Mouse (Mus musculus) liver, postnatal 0 days (tissue): ENCODE measurements around the gene Nol8. TPM values are rescaled to one million over a fixed set of nuclear protein-coding genes. Genes with fewer than 3 reads are reported as not detected.

ENCODE experiments used
- ATAC-seq: fragments of 200-750 bp; cut with Nextera tagmentation; 2 replicates; pipeline ENCODE4 v1.8.0; 2017; ENCODE audit warnings: mild to moderate bottlenecking, moderate library complexity
- DNase-seq: peaks from one replicate; pipeline ENCODE4 v3.0.0-alpha.2; 2016
- H3K27ac ChIP-seq: fragments of 300-500 bp; sonication (generic); 2 replicates; pipeline ENCODE4 v1.5.1; 2014; ENCODE audit warnings: antibody characterized with exemption, moderate library complexity, mild to moderate bottlenecking, low read depth
- H3K27me3 ChIP-seq: fragments of 300-500 bp; sonication (generic); 2 replicates; pipeline ENCODE4 v1.6.1; 2014; ENCODE audit warnings: low read length, control low read depth, mixed read lengths; ENCODE audit not compliant: insufficient read depth
- H3K36me3 ChIP-seq: fragments of 300-500 bp; sonication (generic); replicated peaks from 2 replicates; pipeline ENCODE4 v1.6.1; 2014; ENCODE audit warnings: mild to moderate bottlenecking, control low read depth, low read length, moderate library complexity, mixed read lengths; ENCODE audit not compliant: insufficient read depth
- H3K4me1 ChIP-seq: fragments of 300-500 bp; sonication (generic); 2 replicates; pipeline ENCODE4 v1.6.1; 2014; ENCODE audit warnings: antibody characterized with exemption, mild to moderate bottlenecking, control low read depth; ENCODE audit not compliant: insufficient read depth
- H3K4me2 ChIP-seq: fragments of 300-500 bp; sonication (generic); 2 replicates; pipeline ENCODE4 v1.6.1; 2014; ENCODE audit warnings: low read depth, mild to moderate bottlenecking, low read length, moderate library complexity, mixed read lengths
- H3K4me3 ChIP-seq: fragments of 300-500 bp; sonication (generic); 2 replicates; pipeline ENCODE4 v1.5.1; 2014; ENCODE audit warnings: low read depth, low read length
- H3K9ac ChIP-seq: fragments of 300-500 bp; sonication (generic); replicated peaks from 2 replicates; pipeline ENCODE4 v1.6.1; 2014; ENCODE audit warnings: mild to moderate bottlenecking, moderate library complexity
- H3K9me3 ChIP-seq: fragments of 300-500 bp; sonication (generic); 2 replicates; pipeline ENCODE4 v1.6.1; 2016; ENCODE audit warnings: mild to moderate bottlenecking, control low read depth, low read length, mixed read lengths
- CTCF ChIP-seq: sonication (generic); IDR thresholded peaks from 2 replicates; pipeline ENCODE4 v1.5.1; 2016; ENCODE audit warnings: antibody characterized with exemption, low read depth
- EP300 ChIP-seq: IDR thresholded peaks from 2 replicates; pipeline ENCODE4 v1.6.1; 2016; ENCODE audit warnings: antibody characterized with exemption, low read depth, mild to moderate bottlenecking
- WGBS: fragments of 180-500 bp; shearing (Covaris S2); extraction: QIAGEN DNeasy Blood & Tissue Kit; methylation state at CpG from one replicate; pipeline ENCODE4 v1.1.7; 2014; ENCODE audit not compliant: insufficient replicate concordance; 5-methylcytosine and 5-hydroxymethylcytosine counted together
- polyA plus RNA-seq: library from polyadenylated mRNA; unstranded; fragments of >200 nt; fragmentation: Nextera tagmentation; extraction: Ambion mirVana; gene quantifications from 2 replicates; pipeline ENCODE4 v1.2.1, GENCODE M21; 2015

The Nol8 gene
- polyA plus RNA-seq, 1 experiment from 2014 or later: 8.0 TPM

GRCm38 (mm10) chr13:49644731-49645529 lies 7.9 kb upstream of the Nol8 start:
- 74% methylated on average over 2 of the region's 2 CpGs for WGBS
- DNase-seq: no peak
- H3K27ac ChIP-seq: no peak overlapping the region

GRCm38 (mm10) chr13:49646019-49646418 lies 6.9 kb upstream of the Nol8 start:
- DNase-seq (no peak), ATAC-seq (no peak)
- Histone ChIP-seq H3K9ac (no peak overlapping the region), H3K4me3 (no peak overlapping the region), H3K27ac (no peak overlapping the region), H3K4me2 (no peak overlapping the region), H3K36me3 (no peaks in the 10 kb centered on the region), H3K9me3 (no peaks in the 10 kb centered on the region), H3K4me1 (no peaks in the 10 kb centered on the region), H3K27me3 (no peaks in the 10 kb centered on the region)
- TF ChIP-seq EP300 (no peak), CTCF (no peak)
- WGBS: 86% methylated on average over 1 of the region's 1 CpGs

More at GRCm38 (mm10) chr13:49644731-49645529, 7.9 kb upstream of the Nol8 start:
- peak; percentile 57 for TF ChIP-seq CTCF
- TF ChIP-seq EP300: no peak
- Histone ChIP-seq H3K4me1 (no peaks in the 10 kb centered on the region), H3K9me3 (no peaks in the 10 kb centered on the region), H3K4me3 (no peak overlapping the region), H3K36me3 (no peaks in the 10 kb centered on the region), H3K4me2 (no peak overlapping the region), H3K27me3 (no peaks in the 10 kb centered on the region), H3K9ac (no peak overlapping the region)
- ATAC-seq: no peak

GRCm38 (mm10) chr13:49651136-49651535 lies 1.7 kb upstream of the Nol8 start:
- Histone ChIP-seq H3K4me3 (peak overlapping the region; percentile 97), H3K4me2 (peak overlapping the region; percentile 98), H3K9me3 (no peaks in the 10 kb centered on the region), H3K36me3 (peaks cover 5% of the 10 kb centered on the region), H3K9ac (no peak overlapping the region), H3K4me1 (peaks cover 12% of the 10 kb centered on the region), H3K27ac (no peak overlapping the region), H3K27me3 (no peaks in the 10 kb centered on the region)
- ATAC-seq: no peak
- WGBS: 39% methylated on average over 2 of the region's 2 CpGs
- TF ChIP-seq EP300 (no peak), CTCF (peak; percentile 26)
- DNase-seq: no peak

- Histone ChIP-seq H3K27me3 (no peaks in the 10 kb centered on the region), H3K27ac (no peak overlapping the region), H3K4me1 (peaks cover 12% of the 10 kb centered on the region), H3K9me3 (no peaks in the 10 kb centered on the region), H3K9ac (peak overlapping the region; percentile 76), H3K4me3 (peak overlapping the region; percentile 97), H3K36me3 (peaks cover 6% of the 10 kb centered on the region), H3K4me2 (peak overlapping the region; percentile 98)
- 2% methylated on average over 4 of the region's 4 CpGs for WGBS
- DNase-seq: no peak
- no peak for ATAC-seq
- no peak for TF ChIP-seq CTCF
- no peak for TF ChIP-seq EP300
Measured at GRCm38 (mm10) chr13:49651781-49652351, 1.0 kb upstream of the Nol8 start.

GRCm38 (mm10) chr13:49653180-49653541 lies 283 bp downstream of the Nol8 start:
- Histone ChIP-seq H3K4me2 (peak overlapping the region; percentile 95), H3K9ac (peak overlapping the region; percentile 72), H3K4me3 (peak overlapping the region; percentile 97), H3K36me3 (peaks cover 12% of the 10 kb centered on the region), H3K27me3 (no peaks in the 10 kb centered on the region), H3K9me3 (no peaks in the 10 kb centered on the region), H3K4me1 (peaks cover 12% of the 10 kb centered on the region), H3K27ac (peak overlapping the region; percentile 67)
- DNase-seq (no peak), ATAC-seq (peak; percentile 67)
- 0% methylated on average over 16 of the region's 16 CpGs for WGBS
- TF ChIP-seq EP300: no peak; the same call in 1 of the 2 replicates
- no peak for TF ChIP-seq CTCF

- H3K36me3 ChIP-seq: peaks cover 29% of the 10 kb centered on the region
- no peaks in the 10 kb centered on the region for H3K27me3 ChIP-seq
- H3K4me1 ChIP-seq: peaks cover 6% of the 10 kb centered on the region
- DNase-seq: no peak
- H3K27ac ChIP-seq: no peak overlapping the region
- H3K4me2 ChIP-seq: no peak overlapping the region
- TF ChIP-seq CTCF: no peak
- no peak for TF ChIP-seq EP300
- H3K9ac ChIP-seq: no peak overlapping the region
- WGBS: 55% methylated on average over 2 of the region's 2 CpGs
- H3K9me3 ChIP-seq: no peaks in the 10 kb centered on the region
- no peak for ATAC-seq
- no peak overlapping the region for H3K4me3 ChIP-seq
Measured at GRCm38 (mm10) chr13:49677793-49678192, 24.9 kb downstream of the Nol8 start.
